ENCODE assay signal across 23 mouse cellular contexts in the genomic region with DNA sequence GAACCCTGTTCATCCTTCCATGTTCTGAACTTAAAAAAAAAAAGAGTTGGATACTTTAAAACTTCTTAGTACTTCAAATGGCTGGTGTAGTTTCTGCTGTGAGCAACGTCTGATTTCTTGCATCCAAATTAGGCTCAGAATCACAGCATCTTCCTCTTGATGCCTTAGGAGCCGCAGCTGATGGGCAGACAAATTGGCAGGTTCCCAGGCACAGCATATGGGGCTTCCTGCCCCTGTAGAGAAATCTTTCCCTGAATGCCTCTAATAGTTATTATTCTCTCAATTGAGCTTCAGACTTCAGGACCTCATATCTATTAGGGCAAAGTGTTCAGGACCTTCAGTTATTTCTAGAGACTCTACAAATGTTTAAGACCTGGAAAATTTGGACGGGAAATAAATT. TPM values are rescaled to one million over a fixed set of nuclear protein-coding genes. Genes with fewer than 3 reads are reported as not detected.
DNase-seq lines count a peak whose midpoint lies in the region; ATAC-seq and TF ChIP-seq lines count a peak whose summit lies in the region.
"Had no signal": no experiment of that assay in that cellular context is flagged by ENCODE, and none has a peak within 500 bp of the region (broad histone marks: within the 10 kb centered on the region; RNA-seq: fewer than 3 reads in every experiment).

No protein-coding gene starts in this region.

- no peak overlapping the region for H3K4me3 ChIP-seq in intestine, embryonic 14.5 days (ENCODE audit: low read depth, low read length)
- no peak overlapping the region for H3K4me3 ChIP-seq in intestine, postnatal 0 days (ENCODE audit: low read depth, low read length)
- H3K4me3 ChIP-seq: embryonic facial prominence, embryonic 13.5 days; heart, embryonic 10.5 days; hindbrain, embryonic 10.5 days; liver, embryonic 15.5 days had no signal

- no peak overlapping the region for H3K9ac ChIP-seq in intestine, embryonic 14.5 days (ENCODE audit: low read length)
- no peak overlapping the region for H3K9ac ChIP-seq in intestine, postnatal 0 days (ENCODE audit: low read depth, low read length)
- H3K9ac ChIP-seq: embryonic facial prominence, embryonic 13.5 days; liver, embryonic 15.5 days had no signal

- H3K27ac ChIP-seq in intestine, embryonic 14.5 days (ENCODE audit: low read depth) = no peak overlapping the region
- no peak overlapping the region for H3K27ac ChIP-seq in intestine, postnatal 0 days (ENCODE audit: low read depth, low read length)
- H3K27ac ChIP-seq: embryonic facial prominence, embryonic 13.5 days; heart, embryonic 10.5 days; hindbrain, embryonic 10.5 days; liver, embryonic 15.5 days had no signal

- H3K27me3 ChIP-seq in intestine, embryonic 14.5 days (replicated peaks; ENCODE audit: control insufficient read depth, insufficient read depth, low read length) = no peaks in the 10 kb centered on the region
- no peaks in the 10 kb centered on the region for H3K27me3 ChIP-seq in intestine, postnatal 0 days (replicated peaks; ENCODE audit: control insufficient read depth, insufficient read depth, low read length)
- H3K27me3 ChIP-seq: embryonic facial prominence, embryonic 13.5 days; liver, embryonic 15.5 days had no signal

- 84% methylated on average over 3 of the region's 3 CpGs for WGBS in intestine, embryonic 14.5 days
- 73% methylated on average over 3 of the region's 3 CpGs for WGBS in intestine, postnatal 0 days

- TF ChIP-seq CTCF in intestine, postnatal 0 days (IDR thresholded peaks at IDR 0.05; ENCODE audit: low read depth) = no peak

- DNase-seq in intestine, embryonic 14.5 days (ENCODE audit: low spot score) = peak; percentile 4
- peak; percentile 11 for DNase-seq in right cerebral cortex, postnatal 4 days
- no peak for DNase-seq in right cerebral cortex, postnatal 14 days
- peak; percentile 91 to 92 for DNase-seq in cerebellum, postnatal 10 days
- peak; percentile 29 to 36 for DNase-seq in layer of hippocampus, postnatal 36 days
- no peak for DNase-seq in kidney, postnatal 10 days
- DNase-seq in c-Kit-positive CD71-positive TER-119-positive erythroid progenitor cells, embryonic 14.5 days (ENCODE audit: low spot score) = no peak
- DNase-seq: adrenal gland, postnatal 14 days; kidney, adult 9 months; retina, postnatal 1 day; thymus, postnatal 14 days had no signal

- ATAC-seq in intestine, embryonic 14.5 days (replicated peaks; ENCODE audit: low FRiP score, low TSS enrichment, low read depth) = no peak
- ATAC-seq in intestine, postnatal 0 days = no peak
- ATAC-seq: forebrain, embryonic 16.5 days; midbrain, embryonic 16.5 days had no signal

- H3K9me3 ChIP-seq in intestine, embryonic 14.5 days (ENCODE audit: control insufficient read depth, low read length) = no peaks in the 10 kb centered on the region
- H3K9me3 ChIP-seq in intestine, postnatal 0 days (ENCODE audit: control insufficient read depth) = no peaks in the 10 kb centered on the region
- H3K9me3 ChIP-seq: embryonic facial prominence, embryonic 13.5 days; G1E; heart, embryonic 10.5 days; hindbrain, embryonic 10.5 days; liver, embryonic 15.5 days had no signal

- no peaks in the 10 kb centered on the region for H3K4me1 ChIP-seq in intestine, embryonic 14.5 days (replicated peaks; ENCODE audit: control insufficient read depth, insufficient read depth, low read length)
- no peaks in the 10 kb centered on the region for H3K4me1 ChIP-seq in intestine, postnatal 0 days (replicated peaks; ENCODE audit: control insufficient read depth, insufficient read depth, low read length)
- H3K4me1 ChIP-seq: embryonic facial prominence, embryonic 13.5 days; heart, embryonic 10.5 days; hindbrain, embryonic 10.5 days; liver, embryonic 15.5 days had no signal

- H3K36me3 ChIP-seq in intestine, embryonic 14.5 days (ENCODE audit: control insufficient read depth, insufficient read depth, low read length) = no peaks in the 10 kb centered on the region
- no peaks in the 10 kb centered on the region for H3K36me3 ChIP-seq in intestine, postnatal 0 days (ENCODE audit: control insufficient read depth, insufficient read depth)
- H3K36me3 ChIP-seq: embryonic facial prominence, embryonic 13.5 days; G1E; heart, embryonic 10.5 days; hindbrain, embryonic 10.5 days; liver, embryonic 15.5 days had no signal

- no peak overlapping the region for H3K4me2 ChIP-seq in intestine, embryonic 14.5 days (ENCODE audit: low read length)
- no peak overlapping the region for H3K4me2 ChIP-seq in intestine, postnatal 0 days (replicated peaks; ENCODE audit: low read depth)
- H3K4me2 ChIP-seq: embryonic facial prominence, embryonic 13.5 days; liver, embryonic 15.5 days had no signal

RNA-seq across cellular contexts. Expression of a gene that starts 19.8 kb away (rescaled TPM):
- polyA plus RNA-seq in intestine, embryonic 14.5 days (2014; fragmentation: Nextera tagmentation; extraction: Ambion mirVana) = 158 and 177 TPM in 2 replicates
- polyA plus RNA-seq in intestine, postnatal 0 days (2015; fragmentation: Nextera tagmentation; extraction: Ambion mirVana) = 27.6 and 29.1 TPM in 2 replicates
- total RNA-seq in layer of hippocampus, postnatal 36 days (2021) = 1 to 10 TPM; 4.4 TPM

RNA-seq across cellular contexts. Expression of a gene that starts 49.5 kb away (rescaled TPM):
- 0.22 TPM in 1 of 2 replicates, not detected in the other for polyA plus RNA-seq in intestine, embryonic 14.5 days (2014; fragmentation: Nextera tagmentation; extraction: Ambion mirVana)
- polyA plus RNA-seq in intestine, postnatal 0 days (2015; fragmentation: Nextera tagmentation; extraction: Ambion mirVana) = not detected in 2 replicates
- total RNA-seq in layer of hippocampus, postnatal 36 days (2021) = not detected
- total RNA-seq: adrenal gland, postnatal 14 days; gastrocnemius, postnatal 4 days; left cerebral cortex, postnatal 10 days had no signal
- polyA plus RNA-seq: embryonic facial prominence, embryonic 13.5 days; forebrain, embryonic 16.5 days; G1E; heart, embryonic 10.5 days; heart, postnatal 0 days; hindbrain, embryonic 10.5 days; liver, embryonic 15.5 days; lung, embryonic 16.5 days; midbrain, embryonic 16.5 days had no signal

RNA-seq across cellular contexts. Expression of a gene that starts 50.5 kb away (rescaled TPM):
- polyA plus RNA-seq in intestine, embryonic 14.5 days (2014; fragmentation: Nextera tagmentation; extraction: Ambion mirVana) = 10.0 and 10.1 TPM in 2 replicates
- polyA plus RNA-seq in intestine, postnatal 0 days (2015; fragmentation: Nextera tagmentation; extraction: Ambion mirVana) = 2.9 and 3.1 TPM in 2 replicates
- total RNA-seq in layer of hippocampus, postnatal 36 days (2021) = 100 to 1,000 TPM; 135 to 153 TPM

Comparison
In these comparisons a context has a peak if more than half of its experiments do, and no peak if none do; other contexts are left out.
1. DNase-seq: peak in intestine, embryonic 14.5 days (single experiment), right cerebral cortex, postnatal 4 days (single experiment), cerebellum, postnatal 10 days (2 of 2) and layer of hippocampus, postnatal 36 days (2 of 2); none in right cerebral cortex, postnatal 14 days (single experiment), kidney, postnatal 10 days (single experiment) and c-Kit-positive CD71-positive TER-119-positive erythroid progenitor cells, embryonic 14.5 days (single experiment).